Mouse (Mus musculus) G1E (cell line): ENCODE results near the gene Tlr4.

ENCODE experiments used
- CTCF ChIP-seq: IDR thresholded peaks from 2 replicates; pipeline ENCODE4 v1.5.1; 2012; ENCODE audit warnings: low read depth, low read length, inconsistent platforms, mixed read lengths
- GATA1 ChIP-seq: IDR thresholded peaks from 2 replicates; pipeline ENCODE4 v1.6.1; 2012; ENCODE audit warnings: borderline replicate concordance, low read length, inconsistent platforms, mixed read lengths
- TAL1 ChIP-seq: conservative IDR thresholded peaks from 2 replicates; pipeline ENCODE4 v1.6.1; 2012; ENCODE audit warnings: low read depth, low read length, inconsistent platforms, mixed read lengths

DNA sequence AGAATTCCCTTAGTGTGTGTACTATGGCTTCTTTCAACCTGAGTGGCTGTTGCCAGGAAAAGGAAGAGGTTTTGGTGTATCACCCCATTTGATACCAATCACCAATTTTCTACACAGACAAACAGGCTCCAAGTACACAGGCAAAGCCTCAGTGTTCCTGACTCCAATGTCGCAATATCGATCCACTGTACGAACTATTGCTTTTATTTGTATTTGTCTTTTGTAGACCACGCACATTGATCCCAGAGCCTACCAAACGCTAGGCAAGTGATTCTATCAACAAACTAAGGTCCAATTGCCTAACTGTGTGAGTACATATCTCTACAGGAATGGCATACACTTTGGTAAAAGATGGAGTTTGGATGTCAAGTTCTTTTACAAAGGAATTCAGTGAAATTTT lies 55.9 kb downstream of the Tlr4 start:
- TF ChIP-seq CTCF (no peak), TAL1 (no peak), GATA1 (no peak)
